ENCODE assay signal across 18 mouse cellular contexts in the genomic region with DNA sequence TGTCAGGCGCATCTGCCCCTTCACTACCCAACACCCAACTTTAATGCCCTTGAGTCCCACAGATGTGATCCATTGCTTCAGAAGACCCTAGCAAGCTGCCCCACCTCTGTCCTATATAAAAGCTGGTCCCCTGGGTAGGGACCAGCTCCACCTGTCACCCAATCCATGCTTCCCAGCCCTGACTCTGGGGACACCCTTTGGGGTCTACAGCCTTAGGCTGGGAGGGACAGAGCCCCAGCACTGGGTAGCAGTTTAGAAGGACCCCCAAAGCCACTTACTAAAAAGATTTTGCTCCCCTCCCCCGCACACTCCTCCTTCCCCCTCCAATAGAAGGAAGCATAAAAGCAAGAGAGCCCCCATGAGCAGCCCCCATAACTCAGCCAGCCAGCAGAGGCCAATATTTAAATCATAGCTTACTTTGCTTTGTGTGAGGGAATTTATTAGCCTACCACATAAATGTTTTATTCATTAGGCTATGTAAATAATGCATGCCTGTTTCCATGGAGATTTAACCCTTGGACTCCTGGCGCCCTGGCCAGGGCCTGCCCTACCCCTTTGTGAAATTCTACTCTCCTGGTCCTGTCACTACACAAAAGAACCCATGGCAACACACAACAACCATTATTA.
A peak's percentile ranks its signal among the peaks of the same experiment; 100 is the strongest.
DNase-seq lines count a peak whose midpoint lies in the region; ATAC-seq and TF ChIP-seq lines count a peak whose summit lies in the region.
"Had no signal": no experiment of that assay in that cellular context is flagged by ENCODE, and none has a peak within 500 bp of the region (broad histone marks: within the 10 kb centered on the region; RNA-seq: fewer than 3 reads in every experiment).

No protein-coding gene starts in this region.

- no peak for TF ChIP-seq CTCF in cerebellum, adult 2 months (IDR thresholded peaks at IDR 0.05; ENCODE audit: borderline replicate concordance, insufficient read depth, low read depth, low read length)

- TF ChIP-seq POLR2A in cerebellum, adult 2 months (IDR thresholded peaks at IDR 0.05; ENCODE audit: borderline replicate concordance, insufficient read depth, low read length) = no peak

- no peak overlapping the region for H3K4me3 ChIP-seq in hindbrain, embryonic 13.5 days
- no peak overlapping the region for H3K4me3 ChIP-seq in midbrain, embryonic 14.5 days (replicated peaks; ENCODE audit: low read depth, low read length)
- H3K4me3 ChIP-seq in cerebellum, adult 2 months (replicated peaks; ENCODE audit: insufficient read depth, low read depth, low read length) = no peak overlapping the region
- H3K4me3 ChIP-seq: embryonic facial prominence, embryonic 13.5 days had no signal

- H3K9me3 ChIP-seq in hindbrain, embryonic 13.5 days = peaks cover 5% of the 10 kb centered on the region; the same call in 1 of the 2 replicates
- H3K9me3 ChIP-seq in midbrain, embryonic 14.5 days (ENCODE audit: control insufficient read depth, low read length) = no peaks in the 10 kb centered on the region
- H3K9me3 ChIP-seq: embryonic facial prominence, embryonic 13.5 days had no signal

- H3K27ac ChIP-seq in hindbrain, embryonic 13.5 days = peak overlapping the region; percentile 83
- peak overlapping the region; percentile 80 for H3K27ac ChIP-seq in midbrain, embryonic 14.5 days (replicated peaks; ENCODE audit: low read depth, low read length)
- H3K27ac ChIP-seq in cerebellum, adult 2 months (ENCODE audit: insufficient read depth, low read length) = no peak overlapping the region
- H3K27ac ChIP-seq: embryonic facial prominence, embryonic 13.5 days; stomach, postnatal 0 days had no signal

- H3K27me3 ChIP-seq in hindbrain, embryonic 13.5 days = no peaks in the 10 kb centered on the region
- H3K27me3 ChIP-seq in midbrain, embryonic 14.5 days (ENCODE audit: control insufficient read depth, insufficient read depth, low read length) = no peaks in the 10 kb centered on the region
- no peaks in the 10 kb centered on the region for H3K27me3 ChIP-seq in cerebellum, adult 2 months (ENCODE audit: control insufficient read depth, insufficient read depth, low read length)
- H3K27me3 ChIP-seq: CH12.LX; embryonic facial prominence, embryonic 13.5 days; Patski had no signal

- peaks cover 29% of the 10 kb centered on the region for H3K4me1 ChIP-seq in hindbrain, embryonic 13.5 days (replicated peaks)
- peaks cover 24% of the 10 kb centered on the region for H3K4me1 ChIP-seq in midbrain, embryonic 14.5 days (ENCODE audit: control insufficient read depth, insufficient read depth, low read length)
- no peaks in the 10 kb centered on the region for H3K4me1 ChIP-seq in cerebellum, adult 2 months (ENCODE audit: control insufficient read depth, insufficient read depth, low read length)
- H3K4me1 ChIP-seq: embryonic facial prominence, embryonic 13.5 days had no signal

- H3K9ac ChIP-seq in hindbrain, embryonic 13.5 days = no peak overlapping the region
- H3K9ac ChIP-seq in midbrain, embryonic 14.5 days (replicated peaks; ENCODE audit: low read length) = no peak overlapping the region
- H3K9ac ChIP-seq: embryonic facial prominence, embryonic 13.5 days had no signal

- H3K36me3 ChIP-seq in hindbrain, embryonic 13.5 days = 0 out of 2 replicates have a peak, but pooled peaks cover 5% of the 10 kb centered on the region
- H3K36me3 ChIP-seq in midbrain, embryonic 14.5 days (ENCODE audit: control insufficient read depth, insufficient read depth, low read length) = no peaks in the 10 kb centered on the region
- H3K36me3 ChIP-seq: embryonic facial prominence, embryonic 13.5 days had no signal

- ATAC-seq in hindbrain, embryonic 13.5 days (ENCODE audit: low FRiP score) = peak; percentile 73
- peak; percentile 84 for ATAC-seq in midbrain, embryonic 14.5 days (ENCODE audit: low FRiP score, low TSS enrichment)
- ATAC-seq: inflammation-experienced regulatory T-cells, adult 6 months; Patski had no signal

- peak; percentile 66 for DNase-seq in embryo, embryonic 10 days (ENCODE audit: low spot score)
- DNase-seq in embryo, embryonic 9.5 days (ENCODE audit: extremely low spot score) = no peak
- peak; percentile 85 for DNase-seq in midbrain, embryonic 14.5 days
- peak; percentile 58 for DNase-seq in retina, embryonic 14.5 days (ENCODE audit: low spot score)
- no peak for DNase-seq in lung, adult 18-20 months
- no peak for DNase-seq in adrenal gland, adult (ENCODE audit: inconsistent age in 2 of 2, low spot score in 1 of 2)
- DNase-seq in cerebellum, adult 2 months = no peak
- DNase-seq: cerebellum, adult 8-10 months; liver; lung, postnatal 10 days; spleen, adult 18-20 months; thymus, postnatal 36 days had no signal

- WGBS in hindbrain, embryonic 13.5 days = 39% methylated on average over 3 of the region's 3 CpGs
- 29% methylated on average over 3 of the region's 3 CpGs for WGBS in midbrain, embryonic 14.5 days
- 82% methylated on average over 3 of the region's 3 CpGs for WGBS in cerebellum, adult 2 months

- H3K4me2 ChIP-seq in hindbrain, embryonic 13.5 days = no peak overlapping the region
- H3K4me2 ChIP-seq in midbrain, embryonic 14.5 days (ENCODE audit: low read length) = no peak overlapping the region
- H3K4me2 ChIP-seq: embryonic facial prominence, embryonic 13.5 days had no signal

Comparison
In these comparisons a context has a peak if more than half of its experiments do, and no peak if none do; other contexts are left out.
1. DNase-seq: peak in embryo, embryonic 10 days (single experiment), midbrain, embryonic 14.5 days (single experiment) and retina, embryonic 14.5 days (single experiment); none in embryo, embryonic 9.5 days (single experiment), lung, adult 18-20 months (0 of 2), adrenal gland, adult (0 of 2) and cerebellum, adult 2 months (0 of 2).